Mouse (Mus musculus) heart, adult 11 months (tissue): Measurements from ENCODE around the gene Ephb2.

Experiments used
- DNase-seq: peaks from one replicate; pipeline ENCODE4 v3.0.0; 2022

Ephb2 gene

GRCm38 (mm10) chr4:136757096-136757495 is 78.7 kb downstream of the Ephb2 start:
- DNase-seq = no peak

GRCm38 (mm10) chr4:136756486-136756885 is 79.3 kb downstream of the Ephb2 start:
- DNase-seq = no peak

- no peak for DNase-seq
These were observed 80.4 kb downstream of the Ephb2 start for GRCm38 (mm10) chr4:136755364-136755811.

- no peak for DNase-seq
These were observed 81.5 kb downstream of the Ephb2 start for GRCm38 (mm10) chr4:136754256-136754655.

GRCm38 (mm10) chr4:136751355-136752020 is 84.3 kb downstream of the Ephb2 start:
- DNase-seq = no peak

GRCm38 (mm10) chr4:136750578-136751338 is 85.0 kb downstream of the Ephb2 start:
- no peak for DNase-seq

GRCm38 (mm10) chr4:136749851-136750577 is 85.8 kb downstream of the Ephb2 start:
- no peak for DNase-seq

GRCm38 (mm10) chr4:136749431-136749830 is 86.4 kb downstream of the Ephb2 start:
- no peak for DNase-seq

GRCm38 (mm10) chr4:136748842-136749392 is 86.9 kb downstream of the Ephb2 start:
- peak; percentile 96 for DNase-seq

- no peak for DNase-seq
These were observed 89.3 kb downstream of the Ephb2 start for GRCm38 (mm10) chr4:136746516-136746915.

GRCm38 (mm10) chr4:136742677-136743076 is 93.1 kb downstream of the Ephb2 start:
- DNase-seq = peak; percentile 98

GRCm38 (mm10) chr4:136741840-136742239 is 93.9 kb downstream of the Ephb2 start:
- peak; percentile 90 for DNase-seq

GRCm38 (mm10) chr4:136740963-136741362 is 94.8 kb downstream of the Ephb2 start:
- peak; percentile 97 for DNase-seq

GRCm38 (mm10) chr4:136739189-136739588 is 96.6 kb downstream of the Ephb2 start:
- no peak for DNase-seq

- no peak for DNase-seq
These were observed 97.5 kb downstream of the Ephb2 start for GRCm38 (mm10) chr4:136738291-136738690.

GRCm38 (mm10) chr4:136735856-136736255 is 99.9 kb downstream of the Ephb2 start:
- peak; percentile 99 for DNase-seq

- DNase-seq = no peak
These were observed 101.5 kb downstream of the Ephb2 start for GRCm38 (mm10) chr4:136734210-136734803.

- DNase-seq = no peak
These were observed 102.4 kb downstream of the Ephb2 start for GRCm38 (mm10) chr4:136733217-136733865.

- DNase-seq = no peak
These were observed 103.2 kb downstream of the Ephb2 start for GRCm38 (mm10) chr4:136732536-136733121.

- peak; percentile 95 for DNase-seq
These were observed 104.0 kb downstream of the Ephb2 start for GRCm38 (mm10) chr4:136731761-136732160.

GRCm38 (mm10) chr4:136731008-136731609 is 104.7 kb downstream of the Ephb2 start:
- DNase-seq = peak; percentile 85
